Mouse (Mus musculus) retina, embryonic 14.5 days (tissue): ENCODE results near the gene Myo10.

ENCODE experiments used
- DNase-seq: peaks from one replicate; pipeline ENCODE4 v3.0.0-alpha.2; 2015; ENCODE audit warnings: low spot score

The Myo10 gene

GRCm38 (mm10) chr15:25652368-25652767, 30.0 kb downstream of the Myo10 start:
- no peak for DNase-seq

DNA sequence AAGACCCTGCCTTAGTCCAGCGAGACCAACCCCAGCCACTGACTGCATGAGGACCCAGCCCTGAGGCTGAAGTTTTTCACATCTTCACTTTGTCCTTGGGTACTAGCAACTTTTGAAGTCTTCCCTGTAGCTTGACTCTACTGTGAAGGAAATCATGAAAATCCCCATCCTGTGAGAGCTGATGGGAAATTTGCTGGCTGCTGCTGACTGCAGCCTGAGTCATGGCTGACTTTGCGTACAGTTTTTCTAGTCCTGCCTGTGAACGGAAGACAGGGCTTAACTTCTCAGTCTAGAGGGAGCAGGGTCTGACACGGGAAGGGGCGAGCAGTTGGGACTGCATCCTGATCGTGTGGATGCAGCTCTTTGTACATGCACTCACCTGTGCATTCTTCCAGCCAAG, 30.6 kb downstream of the Myo10 start:
- DNase-seq: no peak

GRCm38 (mm10) chr15:25653680-25654079, 31.4 kb downstream of the Myo10 start:
- no peak for DNase-seq

GRCm38 (mm10) chr15:25662833-25663519, 40.7 kb downstream of the Myo10 start:
- DNase-seq: no peak

GRCm38 (mm10) chr15:25669283-25670247, 47.2 kb downstream of the Myo10 start:
- DNase-seq: peak; percentile 73

DNA sequence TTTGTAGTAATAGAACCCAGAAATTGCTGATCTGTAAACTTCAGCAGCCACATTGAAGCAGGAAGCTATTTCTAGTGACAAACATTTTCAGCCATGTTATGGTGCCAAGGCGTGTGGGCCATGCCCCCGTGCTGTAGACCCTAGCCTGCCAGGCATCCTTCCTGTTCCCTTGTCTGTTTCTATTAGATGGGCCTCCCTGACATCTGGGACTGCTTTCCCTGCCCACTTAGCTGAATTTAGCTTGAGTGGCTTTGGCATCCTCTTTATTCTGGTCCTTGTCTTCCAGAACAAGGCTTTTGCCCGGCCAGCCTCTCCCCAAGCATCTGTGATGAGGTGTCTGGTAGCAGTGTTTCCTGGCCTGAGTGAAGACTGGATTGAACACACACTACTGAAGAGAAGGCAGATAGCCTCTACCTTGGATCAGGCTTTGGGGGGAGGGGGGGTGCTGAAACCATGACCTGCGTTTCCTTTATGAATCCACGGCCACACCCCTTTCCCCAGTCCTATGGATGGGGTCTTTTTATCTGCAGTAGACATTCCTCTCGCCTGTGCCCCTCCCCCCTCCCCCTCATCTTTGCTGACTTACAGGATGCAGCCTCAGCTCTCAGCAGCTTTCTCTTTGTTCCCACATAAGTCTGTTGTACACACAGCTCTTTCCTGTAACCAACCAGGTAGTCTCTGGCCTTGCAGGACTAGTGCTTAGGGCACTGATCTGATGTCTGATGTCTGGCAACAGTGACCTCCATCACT, 51.1 kb downstream of the Myo10 start:
- no peak for DNase-seq

GRCm38 (mm10) chr15:25674099-25674931, 52.0 kb downstream of the Myo10 start:
- DNase-seq: no peak

DNA sequence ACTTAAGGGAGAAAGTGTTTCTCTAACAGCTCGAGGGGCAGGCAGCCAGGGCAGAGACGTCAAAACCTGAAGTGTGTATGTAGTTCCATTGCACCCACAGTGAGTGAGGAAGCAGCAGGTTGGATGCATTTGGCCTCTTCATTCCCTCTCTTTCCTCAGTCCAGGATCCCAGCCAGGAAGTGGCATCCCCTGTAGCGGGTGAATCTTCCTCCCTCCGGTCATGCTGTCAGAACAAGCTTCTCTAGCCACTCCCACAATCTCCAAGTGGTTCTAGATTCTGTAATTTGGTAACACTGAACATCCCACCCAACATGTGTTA, 52.6 kb downstream of the Myo10 start:
- DNase-seq: no peak

- no peak for DNase-seq
Observed at GRCm38 (mm10) chr15:25675359-25675758, 53.0 kb downstream of the Myo10 start.

DNA sequence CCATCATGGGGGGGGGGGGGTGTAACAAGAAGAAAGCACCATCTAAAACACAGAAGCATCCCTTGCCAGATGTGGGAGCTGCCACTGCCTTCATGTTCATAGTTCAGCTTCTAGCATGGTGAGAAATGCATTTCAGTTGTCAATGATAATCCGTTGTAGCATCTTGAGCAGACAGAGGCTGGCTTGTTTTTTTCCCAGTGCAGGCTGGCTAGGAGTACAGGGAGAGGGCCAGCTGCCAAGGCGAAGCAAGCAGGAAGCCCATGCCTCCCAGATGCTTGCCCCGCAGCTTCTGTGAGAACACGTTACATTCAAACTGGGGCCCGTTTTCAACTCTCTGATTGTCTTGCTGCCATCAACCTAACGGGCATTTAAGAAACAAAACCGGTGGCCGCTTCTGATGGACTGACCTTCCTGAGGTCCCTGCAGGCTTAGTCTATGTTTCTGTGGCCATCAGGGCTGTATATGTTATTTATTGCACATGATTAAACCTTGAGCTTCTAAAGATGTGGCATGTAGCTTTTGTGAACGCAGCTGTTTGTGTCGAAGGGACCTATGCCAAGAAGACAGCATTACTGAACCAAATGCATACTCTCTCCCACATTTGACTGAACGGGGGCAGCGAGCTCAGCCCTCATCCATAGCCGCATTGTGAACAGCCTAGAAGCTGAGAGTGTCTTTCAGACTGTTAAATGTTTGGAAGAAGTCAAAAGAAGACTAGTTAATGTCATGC, 53.9 kb downstream of the Myo10 start:
- no peak for DNase-seq

- DNase-seq: peak; percentile 42
Observed at GRCm38 (mm10) chr15:25679081-25679480, 56.8 kb downstream of the Myo10 start.

GRCm38 (mm10) chr15:25679616-25680015, 57.3 kb downstream of the Myo10 start:
- DNase-seq: no peak

DNA sequence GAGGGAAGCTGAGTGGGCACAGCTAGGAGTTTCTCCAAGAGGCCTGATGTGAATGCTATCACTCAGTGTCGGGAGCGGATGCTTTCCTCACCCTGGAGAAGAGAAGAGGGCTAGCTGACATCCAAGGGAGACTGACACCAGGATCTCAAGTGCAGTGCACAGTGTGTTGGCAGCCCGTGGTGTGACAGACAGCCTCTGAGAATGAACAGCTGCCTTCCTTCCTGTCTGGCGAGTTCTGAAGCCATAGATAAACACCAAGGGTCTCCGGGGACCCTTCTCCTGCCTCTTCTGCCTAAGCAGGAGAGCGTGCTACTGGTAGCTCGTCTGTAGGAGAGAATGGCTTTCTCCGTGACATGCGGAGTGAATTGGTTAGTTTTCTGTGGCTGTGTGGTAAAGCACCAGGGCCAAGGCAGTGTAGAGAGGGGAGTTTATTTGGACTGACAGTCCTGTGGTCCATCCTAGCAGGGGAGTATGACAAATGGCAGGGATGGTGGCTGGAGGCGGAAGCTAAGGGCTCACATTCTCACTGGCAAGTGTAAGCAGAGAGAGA, 58.0 kb downstream of the Myo10 start:
- peak; percentile 49 for DNase-seq

- peak; percentile 30 for DNase-seq
Observed at GRCm38 (mm10) chr15:25682953-25683507, 60.7 kb downstream of the Myo10 start.

GRCm38 (mm10) chr15:25685186-25685585, 62.9 kb downstream of the Myo10 start:
- no peak for DNase-seq

GRCm38 (mm10) chr15:25688424-25689283, 66.3 kb downstream of the Myo10 start:
- DNase-seq: no peak

GRCm38 (mm10) chr15:25689477-25689876, 67.2 kb downstream of the Myo10 start:
- DNase-seq: no peak

- DNase-seq: peak; percentile 51
Observed at GRCm38 (mm10) chr15:25690066-25690745, 67.9 kb downstream of the Myo10 start.

DNA sequence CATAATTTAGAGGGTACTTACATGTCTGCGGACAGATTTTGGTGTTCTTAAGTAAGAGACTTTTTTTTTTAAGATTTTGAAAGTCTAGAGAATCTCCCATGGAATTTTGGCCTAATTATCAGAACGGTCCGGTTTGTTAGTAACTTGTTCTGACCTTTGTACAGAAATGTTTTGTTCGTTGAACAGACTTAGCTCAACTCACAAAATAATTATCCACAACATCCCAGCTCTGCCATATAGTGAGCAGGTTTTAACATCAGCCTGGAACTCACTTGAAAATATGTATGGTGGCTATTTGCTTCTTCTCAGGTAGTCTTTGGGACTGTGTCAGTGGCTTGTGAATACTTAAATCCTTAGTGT, 68.4 kb downstream of the Myo10 start:
- no peak for DNase-seq
